Mouse (Mus musculus) T-cell, adult 2 months (primary cell): ENCODE results near the gene Bicdl1.

Experiments used
- DNase-seq: peaks from one replicate; pipeline ENCODE4 v3.0.0; 2022; ENCODE audit warnings: low spot score

The Bicdl1 gene

DNA sequence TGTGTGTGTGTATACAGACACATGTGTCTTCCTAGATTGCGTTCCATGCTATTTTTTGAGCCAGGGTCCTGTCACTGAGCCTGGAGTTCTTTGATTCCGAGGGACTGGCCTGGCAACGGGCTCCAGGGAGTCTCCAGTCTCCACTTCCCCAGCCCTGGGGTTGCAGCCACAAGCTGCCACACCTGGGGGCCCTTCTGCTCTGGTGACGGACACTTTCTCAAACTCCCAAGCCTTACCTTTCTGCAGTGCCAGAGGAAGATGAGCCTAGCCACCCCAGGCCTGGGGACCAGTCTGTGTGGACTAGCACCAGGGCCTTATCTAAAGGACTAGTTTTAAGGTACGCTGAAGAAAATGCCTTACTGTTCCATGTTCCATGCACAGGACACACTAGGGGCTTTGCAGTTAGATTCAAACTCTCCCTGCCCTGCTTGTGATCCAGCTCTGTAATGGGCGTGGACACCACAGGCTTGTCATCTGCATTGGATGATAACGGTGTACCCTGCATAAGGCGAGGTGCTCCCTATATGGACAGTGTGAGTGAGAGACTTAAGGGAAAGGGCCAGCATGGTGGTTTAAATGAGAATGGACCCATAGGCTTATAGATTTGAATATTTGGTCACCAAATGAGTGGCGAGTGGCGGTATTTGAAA lies 105.1 kb downstream of the Bicdl1 start:
- DNase-seq: no peak

- DNase-seq: no peak
These were observed 107.6 kb downstream of the Bicdl1 start for GRCm38 (mm10) chr5:115623694-115624440.

- DNase-seq: no peak
These were observed 108.7 kb downstream of the Bicdl1 start for GRCm38 (mm10) chr5:115622686-115623085.

DNA sequence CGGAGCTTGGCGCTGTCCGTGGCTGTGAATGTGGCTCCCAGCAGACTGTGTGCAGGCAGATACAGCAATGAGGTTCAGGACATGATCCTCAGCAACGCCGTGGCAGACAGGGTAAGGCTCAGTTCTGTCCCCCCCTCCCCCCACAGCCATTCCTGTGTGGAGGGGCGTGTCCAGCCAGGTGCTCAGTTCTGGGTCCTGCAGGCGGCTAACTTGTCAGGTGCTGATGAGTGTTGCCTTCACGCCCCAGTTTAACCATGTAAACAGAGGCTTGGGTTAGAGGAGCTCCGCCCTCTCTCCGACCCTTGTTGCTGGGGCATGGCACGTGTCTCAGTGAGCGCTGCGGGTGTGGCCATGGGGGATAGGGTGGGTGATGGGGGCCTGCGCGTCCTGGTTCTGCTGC lies 111.7 kb downstream of the Bicdl1 start:
- no peak for DNase-seq

DNA sequence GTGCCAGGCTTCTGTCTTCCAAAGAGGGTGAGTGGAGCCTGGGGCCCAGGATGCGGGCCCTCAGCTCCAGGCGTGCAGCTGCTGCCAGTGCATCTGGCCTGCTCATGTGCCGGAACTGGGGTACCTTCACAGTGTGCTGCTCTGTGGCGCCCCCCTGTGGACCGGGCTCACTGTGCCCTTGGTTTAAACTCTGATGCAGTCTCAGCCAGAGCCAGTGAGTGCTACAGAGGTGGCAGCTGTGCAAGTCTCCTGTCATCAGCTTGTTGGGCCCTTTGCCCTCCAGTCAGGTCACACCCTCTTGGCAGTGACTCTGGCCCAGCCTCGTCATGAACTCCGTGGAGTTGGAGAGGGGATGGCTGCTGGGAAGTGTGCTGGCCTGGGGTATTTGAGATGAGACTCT lies 116.5 kb downstream of the Bicdl1 start:
- peak; percentile 52 for DNase-seq

GRCm38 (mm10) chr5:115613332-115613731 lies 118.1 kb downstream of the Bicdl1 start:
- DNase-seq: no peak

- DNase-seq: no peak
These were observed 119.9 kb downstream of the Bicdl1 start for GRCm38 (mm10) chr5:115611566-115611965.

GRCm38 (mm10) chr5:115603561-115603960 lies 127.9 kb downstream of the Bicdl1 start:
- no peak for DNase-seq
